Mouse (Mus musculus) stomach, postnatal 0 days (tissue): ENCODE measurements at regions not wholly inside any gene's neighbourhood (a gene's known extent, or its start where the extent isn't known, plus 50 kb on each side); places are given as distances from the start of the nearest gene placed in this dataset.

ENCODE experiments used
- CTCF ChIP-seq: IDR thresholded peaks from 2 replicates; pipeline ENCODE4 v1.5.1; 2016; ENCODE audit warnings: antibody characterized with exemption, low read depth, mild to moderate bottlenecking, moderate library complexity
- EP300 ChIP-seq: optimal IDR thresholded peaks from 2 replicates; pipeline ENCODE3; 2016; ENCODE audit warnings: antibody characterized with exemption

DNA sequence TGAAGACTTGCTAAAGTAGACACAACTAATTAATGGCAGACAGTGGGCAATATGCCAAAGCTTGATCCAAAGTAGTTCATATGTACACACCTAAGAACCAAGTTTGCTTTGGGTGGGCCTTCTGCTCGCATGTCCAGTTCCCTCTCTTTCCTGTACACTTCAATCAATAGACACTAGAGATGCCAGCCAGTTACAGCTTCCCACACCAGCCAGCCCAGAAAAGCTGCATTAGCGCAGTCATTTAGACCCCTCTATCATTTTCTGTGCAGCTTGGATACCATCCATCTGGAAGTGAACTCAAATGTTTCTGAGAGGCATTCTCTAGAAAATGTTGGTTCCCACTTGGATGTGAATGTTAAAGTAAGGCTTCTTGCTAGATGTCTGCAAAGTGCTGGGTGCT lies 179.7 kb downstream of the 1190002N15Rik start:
- TF ChIP-seq CTCF (no peak), EP300 (no peak)
